17 mouse cellular contexts compared by ENCODE assay signal in the genomic region with DNA sequence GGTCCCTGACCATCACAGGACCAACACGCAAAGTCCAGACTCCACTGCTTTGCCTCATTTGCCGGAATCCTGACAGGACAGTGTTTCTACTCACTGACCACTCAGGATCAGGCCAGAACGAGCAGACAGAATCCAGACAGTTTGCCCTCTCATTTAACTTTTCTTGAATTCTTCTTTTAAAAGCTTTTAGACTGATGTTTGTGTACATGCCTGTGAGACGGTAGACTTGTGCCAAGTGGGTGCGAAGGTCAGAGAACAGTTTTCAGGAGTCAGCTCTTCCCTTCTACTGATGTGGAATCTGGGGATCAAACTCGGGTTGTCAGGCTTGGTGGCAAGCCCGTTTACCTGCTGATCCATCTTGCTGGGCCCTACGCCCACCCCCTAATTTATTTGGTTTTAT. TPM values are rescaled to one million over a fixed set of nuclear protein-coding genes. Genes with fewer than 3 reads are reported as not detected.
DNase-seq lines count a peak whose midpoint lies in the region; ATAC-seq and TF ChIP-seq lines count a peak whose summit lies in the region.
"Had no signal": no experiment of that assay in that cellular context is flagged by ENCODE, and none has a peak within 500 bp of the region (broad histone marks: within the 10 kb centered on the region; RNA-seq: fewer than 3 reads in every experiment).

No protein-coding gene starts in this region.

- H3K36me3 ChIP-seq in kidney, adult 2 months (ENCODE audit: control insufficient read depth, insufficient read depth, low read length) = no peaks in the 10 kb centered on the region
- H3K36me3 ChIP-seq in kidney, embryonic 15.5 days = no peaks in the 10 kb centered on the region
- H3K36me3 ChIP-seq: embryonic facial prominence, embryonic 10.5 days; hindbrain, embryonic 12.5 days had no signal

- no peak overlapping the region for H3K4me3 ChIP-seq in kidney, adult 2 months (ENCODE audit: insufficient read depth, low read depth, low read length)
- no peak overlapping the region for H3K4me3 ChIP-seq in kidney, embryonic 15.5 days (replicated peaks)
- no peak overlapping the region for H3K4me3 ChIP-seq in bone marrow macrophage, adult 2 months (ENCODE audit: insufficient read depth, low read length)
- H3K4me3 ChIP-seq: embryonic facial prominence, embryonic 10.5 days; forebrain, embryonic 13.5 days; hindbrain, embryonic 12.5 days had no signal

- H3K9me3 ChIP-seq in kidney, embryonic 15.5 days (replicated peaks) = no peaks in the 10 kb centered on the region
- H3K9me3 ChIP-seq: embryonic facial prominence, embryonic 10.5 days; forebrain, embryonic 13.5 days; hindbrain, embryonic 12.5 days had no signal

- no peak for TF ChIP-seq CTCF in kidney, adult 2 months (conservative IDR thresholded peaks at IDR 0.05; ENCODE audit: insufficient read depth, insufficient read length, low read depth, low read length)
- no peak for TF ChIP-seq CTCF in bone marrow macrophage, adult 2 months (IDR thresholded peaks at IDR 0.05; ENCODE audit: low read depth, low read length)

- H3K4me2 ChIP-seq in kidney, embryonic 15.5 days = no peak overlapping the region
- H3K4me2 ChIP-seq: forebrain, embryonic 13.5 days; hindbrain, embryonic 12.5 days had no signal

- ATAC-seq in kidney, embryonic 15.5 days (replicated peaks; ENCODE audit: low FRiP score) = no peak
- ATAC-seq: forebrain, embryonic 13.5 days; forebrain, postnatal 0 days; hindbrain, embryonic 16.5 days had no signal

- no peaks in the 10 kb centered on the region; the same call in 1 of the 2 replicates for H3K4me1 ChIP-seq in kidney, adult 2 months (ENCODE audit: control insufficient read depth, insufficient read depth, low read length)
- 0 out of 2 replicates have a peak, but pooled peaks cover 4% of the 10 kb centered on the region for H3K4me1 ChIP-seq in kidney, embryonic 15.5 days
- peaks cover 61% of the 10 kb centered on the region for H3K4me1 ChIP-seq in bone marrow macrophage, adult 2 months (ENCODE audit: control insufficient read depth, insufficient read depth, low read length)

- no peak overlapping the region for H3K9ac ChIP-seq in kidney, embryonic 15.5 days
- H3K9ac ChIP-seq: forebrain, embryonic 13.5 days; forebrain, postnatal 0 days; hindbrain, embryonic 12.5 days had no signal

- no peaks in the 10 kb centered on the region for H3K27me3 ChIP-seq in kidney, adult 2 months (replicated peaks; ENCODE audit: control insufficient read depth, insufficient read depth, low read length)
- no peaks in the 10 kb centered on the region for H3K27me3 ChIP-seq in kidney, embryonic 15.5 days
- H3K27me3 ChIP-seq: forebrain, embryonic 13.5 days had no signal

- no peak for TF ChIP-seq POLR2A in kidney, adult 2 months (IDR thresholded peaks at IDR 0.05; ENCODE audit: low read depth, low read length)
- TF ChIP-seq POLR2A in bone marrow macrophage, adult 2 months (IDR thresholded peaks at IDR 0.05; ENCODE audit: borderline replicate concordance, low read depth, low read length) = no peak

- WGBS in kidney, adult 2 months = 56% methylated on average over 8 of the region's 8 CpGs
- 79% methylated on average over 8 of the region's 8 CpGs for WGBS in kidney, embryonic 15.5 days

- no peak overlapping the region for H3K27ac ChIP-seq in kidney, adult 2 months (ENCODE audit: insufficient read depth, low read depth, low read length)
- H3K27ac ChIP-seq in kidney, embryonic 15.5 days = no peak overlapping the region
- peak overlapping the region; percentile 13; the same call in 1 of the 2 replicates for H3K27ac ChIP-seq in bone marrow macrophage, adult 2 months (ENCODE audit: insufficient read depth, low read depth, low read length)
- H3K27ac ChIP-seq: embryonic facial prominence, embryonic 10.5 days; forebrain, embryonic 13.5 days; hindbrain, embryonic 12.5 days had no signal

- peak; percentile 66 for DNase-seq in kidney, adult 2 months
- DNase-seq in kidney, postnatal 10 days = peak; percentile 37
- no peak for DNase-seq in c-Kit-positive CD71-positive TER-119-positive erythroid progenitor cells, embryonic 14.5 days (ENCODE audit: low spot score)
- DNase-seq in cerebellum, adult 9-10 months = no peak
- DNase-seq: adrenal gland, postnatal 10 days; cerebellum, adult 18-20 months; cerebellum, postnatal 10 days; forebrain, postnatal 0 days; gastrocnemius, postnatal 25 days; heart, postnatal 10 days; heart, postnatal 4 days had no signal

RNA-seq across cellular contexts. Expression of a gene that starts 47.9 kb away (rescaled TPM):
- 144 and 190 TPM in 2 replicates for polyA plus RNA-seq in kidney, adult 2 months (2012; rRNA removed)
- polyA plus RNA-seq in kidney, embryonic 15.5 days (2015; fragmentation: Nextera tagmentation; extraction: Ambion mirVana) = 323 and 334 TPM in 2 replicates
- polyA plus RNA-seq in bone marrow macrophage, adult 2 months (2012; ENCODE audit: insufficient read depth, insufficient read length, missing spikeins) = 291 and 303 TPM in 2 replicates

RNA-seq across cellular contexts. Expression of a gene that starts 51.2 kb away (rescaled TPM):
- 1.2 and 1.3 TPM in 2 replicates for polyA plus RNA-seq in kidney, adult 2 months (2012; rRNA removed)
- polyA plus RNA-seq in kidney, embryonic 15.5 days (2015; fragmentation: Nextera tagmentation; extraction: Ambion mirVana) = 3.5 and 3.8 TPM in 2 replicates
- polyA plus RNA-seq in bone marrow macrophage, adult 2 months (2012; ENCODE audit: insufficient read depth, insufficient read length, missing spikeins) = 64.0 and 65.2 TPM in 2 replicates

Comparison
In these comparisons a context has a peak if more than half of its experiments do, and no peak if none do; other contexts are left out.
1. DNase-seq: peak in kidney, adult 2 months (single experiment) and kidney, postnatal 10 days (single experiment); none in c-Kit-positive CD71-positive TER-119-positive erythroid progenitor cells, embryonic 14.5 days (single experiment) and cerebellum, adult 9-10 months (single experiment).
2. RNA of a gene that starts 51.2 kb away (polyA plus RNA-seq): 64.0 to 65.2 TPM in bone marrow macrophage, adult 2 months; 3.5 to 3.8 TPM in kidney, embryonic 15.5 days and 1.2 to 1.3 TPM in kidney, adult 2 months; every median in the first group is over 10 times any median in the second.